ENCODE assay signal across 10 mouse cellular contexts in genomic region chr19:25506616-25507015, GRCm38 (mm10). TPM values are rescaled to one million over a fixed set of nuclear protein-coding genes. Genes with fewer than 3 reads are reported as not detected.
A peak's percentile ranks its signal among the peaks of the same experiment; 100 is the strongest.
DNase-seq lines count a peak whose midpoint lies in the region; ATAC-seq lines count a peak whose summit lies in the region.
"Had no signal": no experiment of that assay in that cellular context is flagged by ENCODE, and none has a peak within 500 bp of the region (broad histone marks: within the 10 kb centered on the region; RNA-seq: fewer than 3 reads in every experiment).

No protein-coding gene starts in this region.

- H3K4me2 ChIP-seq in heart, embryonic 15.5 days: peak overlapping the region; percentile 61
- 0 out of 2 replicates have a peak overlapping the region, but pooled peaks have one; percentile 41 for H3K4me2 ChIP-seq in liver, embryonic 15.5 days

- intact Hi-C loops in left cerebral cortex, postnatal 10 days (cut with DNase I): loop anchor here (5.0 kb wide), 1 partner anchor 101 kb away; no protein-coding TSS in a partner anchor

- DNase-seq in right cerebral cortex, postnatal 4 days: peak; percentile 3
- DNase-seq in right cerebral cortex, postnatal 36 days (ENCODE audit: low spot score in 2 of 2): no peak
- DNase-seq in left cerebral cortex, postnatal 10 days (ENCODE audit: extremely low spot score in 1 of 2, low spot score in 2 of 2): no peak
- no peak for DNase-seq in urinary bladder, postnatal 14 days (ENCODE audit: low spot score)

- no peak overlapping the region for H3K9ac ChIP-seq in heart, embryonic 15.5 days
- H3K9ac ChIP-seq in liver, embryonic 15.5 days: no peak overlapping the region

- no peaks in the 10 kb centered on the region for H3K9me3 ChIP-seq in heart, embryonic 15.5 days (replicated peaks)
- H3K9me3 ChIP-seq in liver, embryonic 15.5 days (replicated peaks): no peaks in the 10 kb centered on the region
- H3K9me3 ChIP-seq: megakaryocyte, embryonic 14.5 days had no signal

- no peaks in the 10 kb centered on the region for H3K36me3 ChIP-seq in heart, embryonic 15.5 days
- no peaks in the 10 kb centered on the region for H3K36me3 ChIP-seq in liver, embryonic 15.5 days (replicated peaks)

- WGBS in heart, embryonic 15.5 days: 3% methylated on average over 23 of the region's 23 CpGs
- WGBS in liver, embryonic 15.5 days (ENCODE audit: insufficient replicate concordance): 5% methylated on average over 23 of the region's 23 CpGs

- peaks cover 17% of the 10 kb centered on the region for H3K4me1 ChIP-seq in heart, embryonic 15.5 days (replicated peaks)
- H3K4me1 ChIP-seq in liver, embryonic 15.5 days (replicated peaks): peaks cover 12% of the 10 kb centered on the region

- peak overlapping the region; percentile 40 for H3K4me3 ChIP-seq in heart, embryonic 15.5 days
- H3K4me3 ChIP-seq in liver, embryonic 15.5 days (replicated peaks): no peak overlapping the region
- H3K4me3 ChIP-seq: megakaryocyte, embryonic 14.5 days had no signal

- no peak overlapping the region for H3K27ac ChIP-seq in heart, embryonic 15.5 days
- H3K27ac ChIP-seq in liver, embryonic 15.5 days (replicated peaks): no peak overlapping the region

- H3K27me3 ChIP-seq in heart, embryonic 15.5 days: peaks cover 86% of the 10 kb centered on the region
- H3K27me3 ChIP-seq in liver, embryonic 15.5 days: peaks cover 70% of the 10 kb centered on the region

- ATAC-seq in heart, embryonic 15.5 days (replicated peaks; ENCODE audit: insufficient number of reproducible peaks, insufficient read depth, low FRiP score, low read depth): no peak
- no peak for ATAC-seq in liver, embryonic 15.5 days (ENCODE audit: insufficient read depth)
- no peak for ATAC-seq in frontal cortex, adult (ENCODE audit: low TSS enrichment)
- ATAC-seq in granulocyte monocyte progenitor cell, adult 5-6 weeks (replicated peaks; ENCODE audit: poor library complexity, severe bottlenecking): no peak
- ATAC-seq: activated CD4-positive, CD25-positive, alpha-beta regulatory T cell, adult 4 months had no signal

RNA-seq across cellular contexts. Expression of gene Dmrt1, which starts 1.2 kb away (rescaled TPM):
- polyA plus RNA-seq in heart, embryonic 15.5 days (2015; fragmentation: Nextera tagmentation; extraction: Ambion mirVana): not detected in 2 replicates
- polyA plus RNA-seq in liver, embryonic 15.5 days (2015; fragmentation: Nextera tagmentation; extraction: Ambion mirVana): not detected in 2 replicates
- total RNA-seq in left cerebral cortex, postnatal 10 days (2021): not detected
- not detected in 2 replicates for total RNA-seq in granulocyte monocyte progenitor cell, adult 5-6 weeks (2014; fragmentation: Nextera tagmentation)
- not detected in 2 replicates for total RNA-seq in granulocyte monocyte progenitor cell, adult 5-6 weeks (2017)
- polyA plus RNA-seq: activated CD4-positive, CD25-positive, alpha-beta regulatory T cell, adult 4 months had no signal
